Mouse (Mus musculus): ENCODE data around the gene Omp. TPM values are rescaled to one million over a fixed set of nuclear protein-coding genes. Genes with fewer than 3 reads are reported as not detected.

Omp gene
- total RNA-seq, 2 experiments from 2014 or later, result 1.1 to 1.5 TPM

DNA sequence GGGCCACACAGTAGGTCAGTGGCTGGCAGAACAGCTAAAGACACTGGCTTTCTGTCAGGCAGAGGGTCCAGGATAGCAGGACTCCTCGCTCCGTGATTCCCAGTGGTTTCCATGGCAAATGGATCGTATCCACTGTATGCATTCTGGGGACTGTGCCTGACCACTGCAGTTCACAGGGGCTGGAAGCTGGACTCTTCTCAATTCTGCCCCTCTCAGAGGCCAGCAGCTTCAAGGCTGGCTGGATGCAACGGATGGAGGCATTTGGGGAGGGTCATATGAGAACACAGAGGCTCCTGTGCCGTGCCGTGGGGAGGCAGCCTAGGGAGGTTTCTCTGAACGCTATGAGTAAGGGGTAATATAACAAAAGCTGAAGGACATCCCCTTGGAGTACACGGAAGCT, 3.1 kb downstream of the Omp start:
- no peak for DNase-seq (ENCODE audit: low spot score in 2 of 2)

- no peak for DNase-seq (ENCODE audit: low spot score in 2 of 2)
Observed at GRCm38 (mm10) chr7:98141206-98141605, 4.1 kb downstream of the Omp start.

GRCm38 (mm10) chr7:98140597-98140996, 4.7 kb downstream of the Omp start:
- no peak for DNase-seq (ENCODE audit: low spot score in 2 of 2)

GRCm38 (mm10) chr7:98139216-98139615, 6.1 kb downstream of the Omp start:
- no peak for DNase-seq (ENCODE audit: low spot score in 2 of 2)

DNA sequence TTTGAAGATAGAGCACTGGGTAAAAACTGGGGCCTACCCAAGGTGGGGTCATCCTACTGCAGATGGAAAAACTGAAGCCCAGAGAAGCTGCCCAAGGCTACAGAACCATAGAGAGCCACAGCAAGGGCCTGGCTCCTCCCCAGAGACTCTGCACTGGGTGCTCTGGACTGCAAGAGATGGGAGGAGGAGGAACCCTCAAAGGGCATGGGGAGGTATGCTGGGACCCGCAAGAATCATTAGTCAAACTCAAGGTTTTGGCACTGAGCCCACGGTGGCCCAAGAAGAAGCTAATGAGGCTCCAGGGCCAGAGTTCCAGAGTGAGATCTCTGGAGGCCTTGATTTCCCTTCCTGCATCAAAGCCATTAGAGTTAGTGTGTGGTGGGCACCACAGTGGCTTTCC, 7.3 kb downstream of the Omp start:
- no peak for DNase-seq (ENCODE audit: low spot score in 2 of 2)

GRCm38 (mm10) chr7:98137583-98137982, 7.7 kb downstream of the Omp start:
- no peak for DNase-seq (ENCODE audit: low spot score in 2 of 2)

GRCm38 (mm10) chr7:98131751-98132150, 13.6 kb downstream of the Omp start:
- DNase-seq (ENCODE audit: low spot score in 2 of 2), result no peak

GRCm38 (mm10) chr7:98125473-98125872, 19.8 kb downstream of the Omp start:
- DNase-seq (ENCODE audit: low spot score in 2 of 2), result no peak

GRCm38 (mm10) chr7:98124701-98125100, 20.6 kb downstream of the Omp start:
- no peak for DNase-seq (ENCODE audit: low spot score in 2 of 2)

GRCm38 (mm10) chr7:98121673-98122072, 23.6 kb downstream of the Omp start:
- DNase-seq (ENCODE audit: low spot score in 2 of 2), result no peak

DNA sequence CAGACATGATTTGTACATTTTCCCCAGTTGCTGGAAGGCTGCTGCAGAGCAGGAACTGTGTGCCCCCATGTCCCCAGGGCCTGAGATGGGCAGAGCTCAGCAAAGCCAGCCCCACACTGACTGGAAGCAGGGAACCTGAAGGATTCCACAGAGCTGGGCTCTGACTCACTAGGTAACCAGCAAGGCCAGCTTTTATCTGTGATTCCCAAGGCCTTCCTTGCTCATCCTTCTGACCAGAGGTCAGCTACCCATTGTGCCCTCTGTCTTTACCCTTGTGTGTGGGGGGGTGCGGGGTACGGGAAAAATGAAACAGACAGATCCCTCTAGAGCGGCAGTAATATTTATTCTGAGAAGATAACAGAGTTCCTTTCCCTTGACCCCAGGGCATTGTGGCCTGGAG, 24.1 kb downstream of the Omp start:
- DNase-seq (ENCODE audit: low spot score in 2 of 2), result no peak

GRCm38 (mm10) chr7:98120325-98120724, 25.0 kb downstream of the Omp start:
- peak; percentile 65 to 76 for DNase-seq (ENCODE audit: low spot score in 2 of 2)

GRCm38 (mm10) chr7:98119961-98120232, 25.4 kb downstream of the Omp start:
- no peak for DNase-seq (ENCODE audit: low spot score in 2 of 2)

DNA sequence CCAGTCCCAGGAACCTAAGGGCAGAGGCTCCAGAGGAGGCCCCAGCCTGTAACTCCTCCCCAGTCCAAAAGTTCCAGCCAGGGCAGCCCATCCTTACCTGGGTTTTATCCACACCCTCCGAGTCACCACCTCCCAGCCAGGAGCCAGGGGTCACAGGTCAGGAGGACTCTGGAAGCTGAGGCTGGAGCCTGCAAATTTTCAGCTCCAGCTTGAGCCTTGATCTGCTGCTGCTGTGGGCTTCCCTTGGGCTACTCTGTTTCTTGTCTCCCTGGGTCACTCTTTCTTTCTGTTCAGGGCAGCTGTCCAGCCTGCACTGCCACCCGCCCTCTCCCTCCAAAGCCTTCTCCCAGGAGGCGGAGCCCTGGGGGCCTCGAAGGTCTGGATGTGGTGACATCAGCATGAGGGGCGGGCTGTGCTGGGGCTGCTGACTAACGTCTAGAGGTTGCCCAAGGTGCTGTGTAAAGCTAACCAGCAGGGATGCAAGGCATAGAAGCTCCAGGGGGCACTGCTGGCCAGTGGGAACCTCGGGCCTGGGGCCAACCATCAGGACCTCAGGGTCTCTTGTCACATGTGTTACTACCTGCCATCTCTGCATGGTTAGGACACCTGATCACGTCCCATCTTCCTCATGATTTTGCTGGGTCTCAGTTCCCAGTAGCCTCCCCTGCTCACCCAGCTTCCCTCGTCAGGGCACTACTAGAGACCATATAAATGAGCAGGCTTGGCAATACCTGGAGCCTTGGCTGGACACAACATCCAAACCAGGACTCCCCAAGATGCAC, 25.9 kb downstream of the Omp start, which contains the start of gene Myo7a:
TSS of gene Myo7a (minus strand) at position 346 of the 782 bp plus-strand sequence.
- DNase-seq (ENCODE audit: low spot score in 2 of 2), result no peak

DNA sequence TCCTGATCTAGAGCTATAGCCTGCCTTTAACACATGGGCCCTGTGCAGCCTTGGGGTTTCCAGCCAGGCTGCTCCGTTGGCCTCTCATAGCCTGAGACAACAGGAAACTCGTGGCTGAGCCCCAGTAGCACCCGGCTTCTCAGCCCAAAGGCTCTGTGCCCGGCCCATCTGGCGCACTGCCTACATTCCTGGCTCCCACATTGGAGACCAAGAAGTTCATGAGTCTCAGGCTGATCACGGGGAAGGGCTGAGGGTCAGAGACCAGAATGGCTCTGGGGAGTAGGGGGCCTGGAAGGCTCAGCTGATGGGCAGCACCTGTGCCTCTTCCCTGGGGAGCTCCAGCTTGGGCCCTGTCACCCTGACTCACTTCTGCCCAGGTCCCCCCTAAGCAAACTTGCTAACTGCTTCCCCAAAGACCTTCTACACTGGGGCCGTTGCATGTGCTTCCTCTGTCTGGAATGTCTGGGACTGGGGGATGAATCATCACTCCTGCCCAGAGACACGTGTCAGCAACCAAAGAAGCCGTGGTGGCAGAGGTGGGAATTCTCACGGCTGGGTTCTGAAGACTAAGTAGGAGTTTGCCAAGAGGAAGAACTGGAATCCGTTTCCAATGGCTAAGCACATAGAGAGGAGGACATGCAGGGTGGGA, 28.2 kb downstream of the Omp start:
- DNase-seq (ENCODE audit: low spot score in 2 of 2), result no peak

DNA sequence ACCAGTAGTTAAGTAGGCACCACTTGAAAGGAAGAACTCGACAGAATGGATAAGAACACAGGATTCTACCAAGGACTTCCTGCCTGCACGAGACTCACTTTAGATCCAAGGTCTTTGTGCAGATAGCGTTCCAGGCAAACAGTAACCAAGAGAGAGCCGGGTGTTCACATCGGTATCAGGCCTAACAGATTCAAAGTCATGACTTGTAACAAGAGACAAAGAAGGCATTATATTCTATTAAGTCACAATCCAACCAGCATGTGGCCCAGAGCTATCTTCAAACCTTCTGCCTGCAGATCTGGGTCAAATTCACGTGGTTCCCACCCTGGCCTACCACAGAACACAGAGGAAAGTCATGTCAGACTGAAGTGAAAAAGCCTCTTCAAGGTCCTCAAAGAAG, 30.6 kb downstream of the Omp start:
- DNase-seq (ENCODE audit: low spot score in 2 of 2), result no peak

DNA sequence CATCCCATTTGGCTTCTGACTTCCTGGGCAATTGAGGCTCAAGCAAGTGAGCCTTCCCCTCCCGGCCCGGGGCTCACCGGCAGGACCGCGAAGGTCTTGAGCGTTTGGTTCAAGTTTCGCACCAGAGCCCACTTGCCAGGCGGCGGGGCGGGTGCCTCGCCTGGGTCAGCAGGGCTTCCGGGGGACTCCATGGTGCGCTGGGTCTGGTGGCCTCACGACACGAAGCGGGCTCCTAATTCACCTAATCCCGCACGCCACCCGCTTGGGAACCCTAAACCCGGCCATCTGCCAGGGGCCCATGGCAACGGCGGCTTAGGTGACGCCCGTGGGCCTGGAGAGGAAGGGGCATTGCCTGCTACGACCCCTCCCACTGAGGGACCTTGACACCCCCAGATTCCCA, 34.1 kb downstream of the Omp start:
- no peak for DNase-seq (ENCODE audit: low spot score in 2 of 2)

GRCm38 (mm10) chr7:98109771-98110170, 35.5 kb downstream of the Omp start:
- no peak for DNase-seq (ENCODE audit: low spot score in 2 of 2)

DNA sequence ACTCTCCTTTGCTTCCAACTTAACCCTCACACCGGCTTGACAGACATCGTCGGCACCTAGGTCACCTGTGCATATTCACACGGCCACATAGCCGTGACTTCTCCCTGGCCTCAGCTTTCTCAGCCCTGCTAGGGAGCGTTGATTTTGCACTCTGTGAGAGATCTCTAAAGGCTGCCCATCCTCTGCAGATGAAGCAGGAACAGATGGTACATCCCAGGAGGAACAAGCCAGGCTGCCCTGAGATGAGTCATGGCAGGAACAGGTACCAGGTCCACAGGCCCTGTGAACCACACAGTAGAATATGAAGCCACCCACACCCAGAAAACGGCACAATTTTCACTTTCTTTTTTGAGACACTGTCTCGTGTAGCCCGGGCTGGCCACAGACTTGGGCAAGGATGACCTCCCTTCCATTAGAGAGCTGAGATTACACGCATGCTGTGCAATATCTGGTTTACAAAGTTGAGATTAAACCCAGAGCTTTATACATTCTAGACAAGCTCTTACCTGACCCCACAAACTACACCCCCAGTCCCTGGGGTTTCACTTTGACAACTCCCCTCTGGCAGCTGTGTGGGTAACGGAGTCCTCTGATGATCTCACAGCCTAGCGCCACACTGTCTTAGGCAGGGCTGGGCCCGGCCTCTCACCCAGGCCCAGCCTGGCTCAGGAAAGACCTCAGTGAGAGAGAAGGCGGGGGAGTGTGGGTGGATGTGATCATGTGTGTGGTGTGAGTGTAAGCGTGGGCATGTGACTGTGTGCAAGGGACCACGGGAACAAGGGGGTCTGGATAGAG, 36.5 kb downstream of the Omp start:
- no peak for DNase-seq (ENCODE audit: low spot score in 2 of 2)

GRCm38 (mm10) chr7:98106272-98106671, 39.0 kb downstream of the Omp start:
- no peak for DNase-seq (ENCODE audit: low spot score in 2 of 2)

DNA sequence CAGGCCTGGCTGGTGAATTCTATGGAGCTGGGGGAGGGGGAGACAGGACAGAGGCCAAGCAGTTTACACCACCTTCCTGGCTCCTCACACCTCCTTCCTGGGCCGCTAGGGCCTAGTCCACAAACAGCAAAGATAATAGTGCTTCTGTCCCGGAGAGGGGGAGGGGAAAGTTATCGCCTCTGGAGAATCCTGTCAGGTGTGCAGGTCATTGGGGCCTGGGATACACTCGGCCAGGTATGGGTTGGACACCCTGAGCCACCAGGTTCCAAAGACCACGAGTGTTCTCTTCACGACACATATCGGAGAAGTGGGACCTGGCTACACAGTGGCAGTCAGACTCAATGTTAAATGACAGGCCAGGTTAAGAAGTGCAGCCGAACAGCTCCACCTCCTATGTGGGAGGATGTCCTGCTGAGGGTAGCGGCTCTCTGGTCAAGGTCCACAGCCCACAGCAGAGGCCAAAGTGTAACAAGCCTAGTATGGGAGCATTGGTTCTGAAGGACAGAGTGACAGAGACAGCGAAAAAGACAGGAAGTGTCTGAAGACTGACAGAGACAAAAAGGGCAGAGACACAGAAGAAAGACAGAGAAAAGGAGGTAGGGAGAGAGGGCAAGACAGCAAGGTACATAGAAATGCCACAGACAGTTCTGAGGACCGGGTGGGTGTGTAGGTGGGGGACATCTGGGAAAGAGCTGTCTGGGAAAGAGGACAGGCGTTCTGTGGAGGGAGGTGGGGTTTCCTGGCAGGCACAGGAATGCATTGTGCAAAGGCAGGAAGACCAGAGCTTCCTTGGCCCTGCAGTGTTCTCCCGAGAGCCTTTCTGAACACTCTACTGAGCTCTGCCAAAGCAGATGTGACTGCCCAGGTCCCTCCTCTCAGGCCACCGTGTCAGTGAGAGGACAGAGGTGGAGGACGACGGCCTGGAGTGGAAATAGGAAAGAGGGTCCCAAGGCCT, 40.5 kb downstream of the Omp start:
- DNase-seq (ENCODE audit: low spot score in 2 of 2), result no peak

Data from layer of hippocampus, postnatal 14 days (tissue).